Mouse (Mus musculus): ENCODE measurements around the gene Slc22a6.

Gene Slc22a6

GRCm38 (mm10) chr19:8655833-8656232, 38.0 kb downstream of the Slc22a6 start:
- TF ChIP-seq GATA4 (IDR thresholded peaks at IDR 0.05; ENCODE audit: insufficient replicate concordance, low read length): no peak

- no peak for TF ChIP-seq GATA4 (IDR thresholded peaks at IDR 0.05; ENCODE audit: insufficient replicate concordance, low read length)
These were observed 38.5 kb downstream of the Slc22a6 start for GRCm38 (mm10) chr19:8656341-8656740.

- TF ChIP-seq GATA4 (IDR thresholded peaks at IDR 0.05; ENCODE audit: insufficient replicate concordance, low read length): no peak
These were observed 44.0 kb downstream of the Slc22a6 start for GRCm38 (mm10) chr19:8661821-8662307.

- no peak for TF ChIP-seq GATA4 (IDR thresholded peaks at IDR 0.05; ENCODE audit: insufficient replicate concordance, low read length)
These were observed 44.5 kb downstream of the Slc22a6 start for GRCm38 (mm10) chr19:8662337-8662736.

- no peak for TF ChIP-seq GATA4 (IDR thresholded peaks at IDR 0.05; ENCODE audit: insufficient replicate concordance, low read length)
These were observed 45.6 kb downstream of the Slc22a6 start, which contains the start of gene Chrm1 for GRCm38 (mm10) chr19:8663360-8663839. Gene Chrm1 (plus strand): TSS chr19:8663789.

- TF ChIP-seq GATA4 (IDR thresholded peaks at IDR 0.05; ENCODE audit: insufficient replicate concordance, low read length): no peak
These were observed 46.1 kb downstream of the Slc22a6 start for GRCm38 (mm10) chr19:8663911-8664421.

- no peak for TF ChIP-seq GATA4 (IDR thresholded peaks at IDR 0.05; ENCODE audit: insufficient replicate concordance, low read length)
These were observed 47.0 kb downstream of the Slc22a6 start for GRCm38 (mm10) chr19:8664859-8665258.

GRCm38 (mm10) chr19:8665746-8666145, 47.9 kb downstream of the Slc22a6 start:
- no peak for TF ChIP-seq GATA4 (IDR thresholded peaks at IDR 0.05; ENCODE audit: insufficient replicate concordance, low read length)

GRCm38 (mm10) chr19:8672859-8673258, 55.0 kb downstream of the Slc22a6 start:
- no peak for TF ChIP-seq GATA4 (IDR thresholded peaks at IDR 0.05; ENCODE audit: insufficient replicate concordance, low read length)

GRCm38 (mm10) chr19:8673336-8674063, 55.7 kb downstream of the Slc22a6 start:
- no peak for TF ChIP-seq GATA4 (IDR thresholded peaks at IDR 0.05; ENCODE audit: insufficient replicate concordance, low read length)
